Mouse (Mus musculus) kidney, embryonic 16.5 days (tissue): ENCODE measurements at regions not wholly inside any gene's neighbourhood (a gene's known extent, or its start where the extent isn't known, plus 50 kb on each side); places are given as distances from the start of the nearest gene placed in this dataset.
A peak's percentile ranks its signal among the peaks of the same experiment; 100 is the strongest.

ENCODE experiments used
- ATAC-seq: fragments of 200-750 bp; cut with Nextera tagmentation; 2 replicates; pipeline ENCODE4 v1.8.0; 2017; ENCODE audit warnings: moderate TSS enrichment; ENCODE audit not compliant: low FRiP score, low TSS enrichment
- H3K27ac ChIP-seq: fragments of 300-500 bp; sonication (generic); 2 replicates; pipeline ENCODE4 v1.5.1; 2014; ENCODE audit warnings: low read length
- H3K27me3 ChIP-seq: fragments of 300-500 bp; sonication (generic); 2 replicates; pipeline ENCODE4 v1.6.1; 2014; ENCODE audit warnings: low read length, control low read depth, mixed read lengths; ENCODE audit not compliant: insufficient read depth
- H3K36me3 ChIP-seq: fragments of 300-500 bp; sonication (generic); 2 replicates; pipeline ENCODE4 v1.6.1; 2014; ENCODE audit warnings: low read length, control low read depth, mixed read lengths; ENCODE audit not compliant: insufficient read depth
- H3K4me1 ChIP-seq: fragments of 300-500 bp; sonication (generic); 2 replicates; pipeline ENCODE4 v1.6.1; 2014; ENCODE audit warnings: low read length, control low read depth, mixed read lengths; ENCODE audit not compliant: insufficient read depth
- H3K4me2 ChIP-seq: fragments of 300-500 bp; sonication (generic); replicated peaks from 2 replicates; pipeline ENCODE4 v1.6.1; 2014; ENCODE audit warnings: low read depth, low read length
- H3K4me3 ChIP-seq: fragments of 300-500 bp; sonication (generic); 2 replicates; pipeline ENCODE4 v1.5.1; 2014; ENCODE audit warnings: mild to moderate bottlenecking, low read length
- H3K9ac ChIP-seq: fragments of 300-500 bp; sonication (generic); replicated peaks from 2 replicates; pipeline ENCODE4 v1.6.1; 2014; ENCODE audit warnings: low read length
- H3K9me3 ChIP-seq: fragments of 300-500 bp; sonication (generic); 2 replicates; pipeline ENCODE4 v1.6.1; 2016; ENCODE audit warnings: low read length, control low read depth
- WGBS: fragments of 180-500 bp; shearing (Covaris S2); extraction: QIAGEN DNeasy Blood & Tissue Kit; methylation state at CpG from one replicate; pipeline ENCODE4 v1.1.7; 2014; 5-methylcytosine and 5-hydroxymethylcytosine counted together

- no peaks in the 10 kb centered on the region for H3K4me1 ChIP-seq
- ATAC-seq = no peak
- H3K9me3 ChIP-seq = no peaks in the 10 kb centered on the region
- no peak overlapping the region for H3K4me3 ChIP-seq
- H3K4me2 ChIP-seq = no peak overlapping the region
- 75% methylated on average over 2 of the region's 2 CpGs for WGBS
- H3K27me3 ChIP-seq = no peaks in the 10 kb centered on the region
- H3K27ac ChIP-seq = no peak overlapping the region
- no peaks in the 10 kb centered on the region for H3K36me3 ChIP-seq
- H3K9ac ChIP-seq = no peak overlapping the region
These were observed 287.8 kb upstream of the Mpdz start for GRCm38 (mm10) chr4:81730386-81730785.

- Histone ChIP-seq H3K36me3 (no peaks in the 10 kb centered on the region), H3K27me3 (no peaks in the 10 kb centered on the region), H3K4me3 (no peak overlapping the region), H3K9ac (no peak overlapping the region), H3K9me3 (no peaks in the 10 kb centered on the region), H3K27ac (no peak overlapping the region), H3K4me2 (no peak overlapping the region), H3K4me1 (no peaks in the 10 kb centered on the region)
- WGBS = 66% methylated on average over 3 of the region's 3 CpGs
- no peak for ATAC-seq
These were observed 286.3 kb upstream of the Mpdz start for GRCm38 (mm10) chr4:81728961-81729360.

GRCm38 (mm10) chr4:81727735-81728581 is 285.3 kb upstream of the Mpdz start:
- H3K4me3 ChIP-seq = no peak overlapping the region
- no peak overlapping the region for H3K9ac ChIP-seq
- peak overlapping the region; percentile 56; the same call in 1 of the 2 replicates for H3K27ac ChIP-seq
- no peaks in the 10 kb centered on the region for H3K9me3 ChIP-seq
- H3K36me3 ChIP-seq = no peaks in the 10 kb centered on the region
- no peak overlapping the region for H3K4me2 ChIP-seq
- H3K27me3 ChIP-seq = no peaks in the 10 kb centered on the region
- no peaks in the 10 kb centered on the region for H3K4me1 ChIP-seq
- no peak for ATAC-seq
- WGBS = 64% methylated on average over 12 of the region's 12 CpGs

- no peak overlapping the region for H3K9ac ChIP-seq
These were observed 284.4 kb upstream of the Mpdz start for GRCm38 (mm10) chr4:81726761-81727723.

GRCm38 (mm10) chr4:81724751-81725150 is 282.1 kb upstream of the Mpdz start:
- WGBS = 91% methylated on average over 2 of the region's 2 CpGs
- H3K9ac ChIP-seq = no peak overlapping the region
- no peaks in the 10 kb centered on the region for H3K36me3 ChIP-seq
- H3K27me3 ChIP-seq = no peaks in the 10 kb centered on the region
- H3K9me3 ChIP-seq = no peaks in the 10 kb centered on the region
- no peak overlapping the region for H3K4me3 ChIP-seq
- no peak overlapping the region for H3K4me2 ChIP-seq
- H3K27ac ChIP-seq = no peak overlapping the region
- no peak for ATAC-seq
- H3K4me1 ChIP-seq = no peaks in the 10 kb centered on the region

More at GRCm38 (mm10) chr4:81726761-81727723, 284.4 kb upstream of the Mpdz start:
- no peak overlapping the region for H3K27ac ChIP-seq
- no peak overlapping the region for H3K4me2 ChIP-seq
- no peaks in the 10 kb centered on the region for H3K9me3 ChIP-seq
- no peaks in the 10 kb centered on the region for H3K36me3 ChIP-seq
- no peak overlapping the region for H3K4me3 ChIP-seq
- WGBS = 71% methylated on average over 16 of the region's 16 CpGs
- H3K4me1 ChIP-seq = no peaks in the 10 kb centered on the region
- ATAC-seq = no peak
- no peaks in the 10 kb centered on the region for H3K27me3 ChIP-seq

GRCm38 (mm10) chr4:81712378-81712777 is 269.8 kb upstream of the Mpdz start:
- H3K4me1 ChIP-seq = no peaks in the 10 kb centered on the region
- no peak overlapping the region for H3K27ac ChIP-seq
- WGBS = 46% methylated on average over 1 of the region's 1 CpGs
- no peak overlapping the region for H3K4me3 ChIP-seq
- H3K4me2 ChIP-seq = no peak overlapping the region
- H3K9ac ChIP-seq = no peak overlapping the region
- no peaks in the 10 kb centered on the region for H3K36me3 ChIP-seq
- no peaks in the 10 kb centered on the region for H3K27me3 ChIP-seq
- ATAC-seq = no peak
- no peaks in the 10 kb centered on the region for H3K9me3 ChIP-seq

- Histone ChIP-seq H3K4me3 (no peak overlapping the region), H3K27me3 (no peaks in the 10 kb centered on the region), H3K4me1 (no peaks in the 10 kb centered on the region), H3K27ac (no peak overlapping the region), H3K9ac (no peak overlapping the region), H3K9me3 (no peaks in the 10 kb centered on the region), H3K4me2 (no peak overlapping the region), H3K36me3 (no peaks in the 10 kb centered on the region)
- no peak for ATAC-seq
These were observed 252.6 kb upstream of the Mpdz start for GRCm38 (mm10) chr4:81695182-81695581.

- H3K4me2 ChIP-seq = no peak overlapping the region
- no peak for ATAC-seq
- no peak overlapping the region for H3K27ac ChIP-seq
- no peak overlapping the region for H3K4me3 ChIP-seq
- no peak overlapping the region for H3K9ac ChIP-seq
- no peaks in the 10 kb centered on the region for H3K36me3 ChIP-seq
- H3K4me1 ChIP-seq = no peaks in the 10 kb centered on the region
- no peaks in the 10 kb centered on the region for H3K9me3 ChIP-seq
- no peaks in the 10 kb centered on the region for H3K27me3 ChIP-seq
- WGBS = 60% methylated on average over 2 of the region's 2 CpGs
These were observed 234.6 kb upstream of the Mpdz start for GRCm38 (mm10) chr4:81677205-81677604.

- Histone ChIP-seq H3K4me2 (no peak overlapping the region), H3K9me3 (no peaks in the 10 kb centered on the region), H3K4me3 (no peak overlapping the region), H3K27ac (no peak overlapping the region), H3K36me3 (no peaks in the 10 kb centered on the region), H3K9ac (no peak overlapping the region), H3K27me3 (no peaks in the 10 kb centered on the region), H3K4me1 (no peaks in the 10 kb centered on the region)
- 90% methylated on average over 2 of the region's 2 CpGs for WGBS
- no peak for ATAC-seq
These were observed 232.3 kb upstream of the Mpdz start for GRCm38 (mm10) chr4:81674871-81675270.
